Mouse (Mus musculus) midbrain, embryonic 14.5 days (tissue): ENCODE measurements at regions not wholly inside any gene's neighbourhood (a gene's known extent, or its start where the extent isn't known, plus 50 kb on each side); places are given as distances from the start of the nearest gene placed in this dataset.
A peak's percentile ranks its signal among the peaks of the same experiment; 100 is the strongest.

Source experiments
- ATAC-seq: fragments of 200-750 bp; cut with Nextera tagmentation; 2 replicates; pipeline ENCODE4 v1.8.0; 2017; ENCODE audit warnings: moderate number of reproducible peaks, moderate library complexity; ENCODE audit not compliant: low FRiP score, low TSS enrichment
- DNase-seq: peaks from one replicate; pipeline ENCODE4 v3.0.0-alpha.2; 2015
- H3K27ac ChIP-seq: fragments of 300-500 bp; sonication (generic); replicated peaks from 2 replicates; pipeline ENCODE4 v1.5.1; 2014; ENCODE audit warnings: mild to moderate bottlenecking, low read depth, low read length, moderate library complexity
- H3K27me3 ChIP-seq: fragments of 300-500 bp; sonication (generic); 2 replicates; pipeline ENCODE4 v1.6.1; 2014; ENCODE audit warnings: low read length, control low read depth, mixed read lengths; ENCODE audit not compliant: control insufficient read depth, insufficient read depth
- H3K36me3 ChIP-seq: fragments of 300-500 bp; sonication (generic); 2 replicates; pipeline ENCODE4 v1.6.1; 2014; ENCODE audit warnings: low read length, control low read depth; ENCODE audit not compliant: control insufficient read depth, insufficient read depth
- H3K4me1 ChIP-seq: fragments of 300-500 bp; sonication (generic); 2 replicates; pipeline ENCODE4 v1.6.1; 2014; ENCODE audit warnings: mild to moderate bottlenecking, antibody characterized with exemption, low read length, control low read depth; ENCODE audit not compliant: control insufficient read depth, insufficient read depth
- H3K4me2 ChIP-seq: fragments of 300-500 bp; sonication (generic); 2 replicates; pipeline ENCODE4 v1.6.1; 2014; ENCODE audit warnings: mild to moderate bottlenecking, low read length, moderate library complexity
- H3K4me3 ChIP-seq: fragments of 300-500 bp; sonication (generic); replicated peaks from 2 replicates; pipeline ENCODE4 v1.5.1; 2014; ENCODE audit warnings: low read depth, low read length
- H3K9ac ChIP-seq: fragments of 300-500 bp; sonication (generic); replicated peaks from 2 replicates; pipeline ENCODE4 v1.6.1; 2014; ENCODE audit warnings: mild to moderate bottlenecking, low read length, moderate library complexity
- H3K9me3 ChIP-seq: fragments of 300-500 bp; sonication (generic); 2 replicates; pipeline ENCODE4 v1.6.1; 2016; ENCODE audit warnings: low read length, control low read depth, mixed read lengths; ENCODE audit not compliant: control insufficient read depth
- WGBS: fragments of 180-500 bp; shearing (Covaris S2); extraction: QIAGEN DNeasy Blood & Tissue Kit; methylation state at CpG from one replicate; pipeline ENCODE4 v1.1.7; 2014; 5-methylcytosine and 5-hydroxymethylcytosine counted together

DNA sequence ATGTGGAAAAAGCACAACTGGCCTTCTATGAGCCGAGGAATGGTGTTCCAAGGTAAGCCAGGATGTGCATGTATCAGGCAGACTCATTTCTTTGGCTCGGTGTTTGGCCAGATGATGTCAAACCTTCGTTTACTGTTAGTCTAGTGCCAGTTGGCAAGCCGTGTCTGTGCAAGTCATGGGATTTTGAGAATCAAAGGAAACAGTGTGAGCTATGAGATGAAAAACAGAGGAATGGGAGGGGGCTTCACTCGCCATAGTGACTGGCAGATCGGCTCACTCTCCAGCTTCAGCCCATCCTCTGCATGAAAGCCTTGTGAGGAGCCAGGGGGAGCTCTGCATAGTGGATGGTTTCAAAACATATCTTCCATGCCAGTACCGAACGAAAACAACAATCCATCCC is 89.1 kb upstream of the Mast4 start:
- ATAC-seq (no peak), DNase-seq (no peak)
- WGBS, result 85% methylated on average over 8 of the region's 8 CpGs
- no peaks in the 10 kb centered on the region for H3K36me3 ChIP-seq
- no peaks in the 10 kb centered on the region for H3K9me3 ChIP-seq
- H3K27ac ChIP-seq, result no peak overlapping the region
- H3K4me2 ChIP-seq, result no peak overlapping the region
- no peak overlapping the region for H3K4me3 ChIP-seq
- no peaks in the 10 kb centered on the region for H3K27me3 ChIP-seq
- H3K4me1 ChIP-seq, result no peaks in the 10 kb centered on the region
- no peak overlapping the region for H3K9ac ChIP-seq

DNA sequence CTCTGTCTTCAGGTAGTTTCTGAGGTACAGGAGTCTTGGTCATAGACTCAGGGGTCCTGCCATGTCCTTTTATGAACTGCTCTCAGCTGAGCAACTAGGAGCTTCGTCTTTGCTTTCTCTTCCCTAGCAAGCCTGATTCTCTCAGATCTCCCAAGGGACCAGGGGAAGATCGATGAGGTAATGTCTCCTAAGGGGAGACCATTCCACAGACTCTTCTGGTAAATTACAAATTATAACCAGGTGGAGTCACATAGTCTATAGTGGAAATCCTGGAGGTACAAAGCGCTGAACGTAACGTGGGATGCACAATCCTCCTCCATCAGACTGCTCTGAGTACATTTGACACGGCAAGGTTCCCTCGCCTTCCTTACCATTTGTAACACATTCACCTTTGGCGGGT is 88.7 kb upstream of the Mast4 start:
- no peaks in the 10 kb centered on the region for H3K9me3 ChIP-seq
- H3K4me1 ChIP-seq, result no peaks in the 10 kb centered on the region
- H3K36me3 ChIP-seq, result no peaks in the 10 kb centered on the region
- H3K27ac ChIP-seq, result no peak overlapping the region
- ATAC-seq, result no peak
- DNase-seq, result no peak
- H3K27me3 ChIP-seq, result no peaks in the 10 kb centered on the region
- no peak overlapping the region for H3K9ac ChIP-seq
- 94% methylated on average over 8 of the region's 8 CpGs for WGBS
- no peak overlapping the region for H3K4me2 ChIP-seq
- H3K4me3 ChIP-seq, result no peak overlapping the region

DNA sequence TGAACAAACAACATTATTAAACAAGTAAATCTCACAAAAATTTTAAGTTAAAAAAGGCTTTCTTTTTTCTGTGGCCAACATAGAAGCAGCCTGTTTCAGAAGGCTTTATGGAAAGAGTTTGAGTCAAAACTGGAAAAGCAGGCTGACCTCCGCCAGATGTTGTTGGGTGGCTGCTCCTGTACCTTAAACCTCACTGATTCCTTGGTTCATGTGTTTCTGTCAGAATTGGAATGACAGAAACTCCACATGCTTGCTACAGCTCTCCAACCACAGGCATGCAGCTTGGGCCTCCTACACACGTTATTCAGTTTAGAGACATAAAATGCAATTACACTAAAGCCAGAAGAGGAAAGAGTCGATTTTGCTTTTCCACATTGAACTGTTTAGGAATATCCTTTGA is 84.8 kb upstream of the Mast4 start:
- Histone ChIP-seq H3K9me3 (no peaks in the 10 kb centered on the region), H3K4me3 (no peak overlapping the region), H3K27me3 (no peaks in the 10 kb centered on the region), H3K4me2 (no peak overlapping the region), H3K27ac (no peak overlapping the region), H3K36me3 (no peaks in the 10 kb centered on the region), H3K9ac (no peak overlapping the region), H3K4me1 (no peaks in the 10 kb centered on the region)
- DNase-seq (no peak), ATAC-seq (no peak)
- 94% methylated on average over 3 of the region's 3 CpGs for WGBS

DNA sequence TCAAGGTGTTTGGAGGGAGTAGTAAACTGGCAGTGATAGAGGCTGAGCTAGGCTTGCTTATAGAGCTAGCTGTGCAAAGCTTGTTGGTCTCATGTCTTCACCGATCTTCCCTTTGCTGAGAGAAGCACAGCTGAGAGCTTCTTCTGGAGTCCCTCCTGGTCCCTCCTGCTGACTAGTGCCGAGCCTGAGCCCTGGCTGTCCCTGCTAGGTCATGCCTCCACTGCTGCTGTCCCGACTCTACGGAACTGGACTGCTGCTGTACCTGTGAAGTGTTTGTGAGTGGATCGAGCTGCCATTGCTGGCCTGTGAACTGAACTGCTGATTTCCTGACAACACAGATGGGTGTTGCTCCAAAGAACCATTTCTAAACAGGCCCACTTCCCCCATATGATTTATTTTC is 83.0 kb upstream of the Mast4 start:
- no peak for DNase-seq
- Histone ChIP-seq H3K9me3 (no peaks in the 10 kb centered on the region), H3K27me3 (no peaks in the 10 kb centered on the region), H3K36me3 (no peaks in the 10 kb centered on the region), H3K4me3 (no peak overlapping the region), H3K9ac (no peak overlapping the region), H3K27ac (no peak overlapping the region), H3K4me1 (no peaks in the 10 kb centered on the region), H3K4me2 (no peak overlapping the region)
- ATAC-seq, result no peak
- 90% methylated on average over 5 of the region's 5 CpGs for WGBS

DNA sequence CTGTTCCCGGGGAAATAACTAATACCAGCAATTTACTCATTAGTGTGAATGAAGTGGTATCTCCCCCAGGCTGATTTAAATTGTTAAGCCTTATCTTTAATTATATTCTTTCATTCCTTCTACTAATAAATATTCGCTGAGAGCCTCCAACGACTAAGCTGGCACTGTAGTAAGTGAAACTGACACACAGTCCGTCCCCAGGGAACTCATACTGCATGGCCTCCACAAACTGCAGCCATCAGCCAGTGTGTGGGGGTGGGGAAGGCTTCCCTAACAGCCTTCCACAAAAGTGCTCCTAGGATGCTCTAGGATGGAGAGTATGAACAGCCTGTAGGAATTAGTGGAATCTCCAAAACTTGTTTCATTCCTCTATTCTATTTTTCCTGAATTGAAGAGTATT is 81.0 kb upstream of the Mast4 start:
- DNase-seq, result peak; percentile 68
- no peaks in the 10 kb centered on the region for H3K27me3 ChIP-seq
- 57% methylated on average over 4 of the region's 4 CpGs for WGBS
- H3K9me3 ChIP-seq, result no peaks in the 10 kb centered on the region
- no peak overlapping the region for H3K4me3 ChIP-seq
- no peaks in the 10 kb centered on the region for H3K4me1 ChIP-seq
- no peak overlapping the region for H3K9ac ChIP-seq
- H3K27ac ChIP-seq, result no peak overlapping the region
- no peak for ATAC-seq
- no peaks in the 10 kb centered on the region for H3K36me3 ChIP-seq
- no peak overlapping the region for H3K4me2 ChIP-seq

DNA sequence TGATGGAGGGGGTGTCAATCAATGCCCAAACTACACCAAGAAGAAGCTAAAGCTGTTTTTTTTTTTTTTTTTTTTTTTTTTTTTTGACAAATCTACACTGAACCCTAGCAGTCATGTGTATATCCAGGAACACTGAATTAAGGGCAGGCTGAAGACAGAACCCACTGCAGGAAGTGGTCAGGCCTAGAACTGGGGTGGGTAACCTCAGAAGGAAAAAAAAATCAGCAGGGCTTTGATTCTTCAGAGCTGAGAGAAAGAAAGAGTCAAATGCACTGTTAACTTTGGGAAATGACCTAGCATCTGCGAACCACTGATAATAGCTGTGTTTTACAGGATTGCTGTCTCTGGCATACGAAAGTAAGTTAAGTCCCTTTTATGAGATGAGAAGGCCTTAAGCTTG is 78.3 kb upstream of the Mast4 start:
- Histone ChIP-seq H3K4me1 (no peaks in the 10 kb centered on the region), H3K27ac (no peak overlapping the region), H3K9ac (no peak overlapping the region), H3K9me3 (no peaks in the 10 kb centered on the region), H3K4me3 (no peak overlapping the region), H3K36me3 (no peaks in the 10 kb centered on the region), H3K4me2 (no peak overlapping the region), H3K27me3 (no peaks in the 10 kb centered on the region)
- 89% methylated on average over 2 of the region's 2 CpGs for WGBS
- no peak for DNase-seq
- no peak for ATAC-seq

DNA sequence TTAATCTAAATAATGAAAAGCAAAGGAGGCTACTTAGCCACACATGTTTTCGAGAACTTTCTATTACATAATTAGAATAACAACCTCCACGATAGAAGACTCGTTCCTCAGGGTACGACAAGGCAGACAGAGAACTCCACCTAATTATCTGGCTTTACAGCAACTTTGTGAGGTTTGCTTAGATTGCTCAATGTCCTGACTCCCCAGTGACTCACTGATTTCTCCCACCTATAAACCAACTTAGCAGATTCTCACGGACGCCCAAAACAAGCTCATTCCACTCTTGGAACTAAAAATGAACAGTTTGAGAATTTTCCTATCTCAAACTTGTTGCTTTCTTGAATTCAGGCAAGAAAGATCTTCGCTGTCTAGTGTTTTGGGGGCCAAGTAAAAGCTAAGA is 75.0 kb upstream of the Mast4 start:
- WGBS, result 95% methylated on average over 7 of the region's 7 CpGs
- ATAC-seq (no peak), DNase-seq (no peak)
- no peak overlapping the region for H3K9ac ChIP-seq
- no peaks in the 10 kb centered on the region for H3K4me1 ChIP-seq
- H3K4me2 ChIP-seq, result no peak overlapping the region
- no peaks in the 10 kb centered on the region for H3K27me3 ChIP-seq
- no peak overlapping the region for H3K4me3 ChIP-seq
- H3K36me3 ChIP-seq, result no peaks in the 10 kb centered on the region
- no peak overlapping the region for H3K27ac ChIP-seq
- no peaks in the 10 kb centered on the region for H3K9me3 ChIP-seq

DNA sequence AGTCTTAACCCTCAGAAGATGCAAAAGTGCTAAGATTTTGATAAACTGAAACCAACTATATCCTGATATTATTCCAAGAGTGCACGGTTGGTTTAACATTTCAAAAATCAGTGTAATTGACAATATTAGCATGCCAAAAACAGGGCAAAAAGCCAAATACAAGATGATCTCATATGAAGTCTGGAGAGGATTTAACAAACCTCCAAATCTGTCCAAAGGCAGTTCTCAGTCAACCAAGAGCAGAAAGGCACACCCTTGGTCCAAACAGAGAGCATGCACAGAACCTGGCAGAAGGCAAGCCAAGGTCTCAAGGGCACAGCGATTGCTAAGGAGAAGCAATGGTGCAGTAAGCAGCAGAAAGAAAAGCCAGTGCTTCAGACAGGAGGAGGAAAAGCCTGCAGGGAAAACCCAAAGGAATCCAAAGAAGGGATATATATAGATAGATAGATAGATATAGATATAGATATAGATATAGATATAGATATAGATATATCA is 62.3 kb upstream of the Mast4 start:
- Histone ChIP-seq H3K4me1 (no peaks in the 10 kb centered on the region), H3K27ac (no peak overlapping the region), H3K9ac (no peak overlapping the region), H3K9me3 (no peaks in the 10 kb centered on the region), H3K4me2 (no peak overlapping the region), H3K27me3 (no peaks in the 10 kb centered on the region), H3K4me3 (no peak overlapping the region), H3K36me3 (no peaks in the 10 kb centered on the region)
- DNase-seq, result no peak
- no peak for ATAC-seq
- WGBS, result 97% methylated on average over 2 of the region's 2 CpGs

DNA sequence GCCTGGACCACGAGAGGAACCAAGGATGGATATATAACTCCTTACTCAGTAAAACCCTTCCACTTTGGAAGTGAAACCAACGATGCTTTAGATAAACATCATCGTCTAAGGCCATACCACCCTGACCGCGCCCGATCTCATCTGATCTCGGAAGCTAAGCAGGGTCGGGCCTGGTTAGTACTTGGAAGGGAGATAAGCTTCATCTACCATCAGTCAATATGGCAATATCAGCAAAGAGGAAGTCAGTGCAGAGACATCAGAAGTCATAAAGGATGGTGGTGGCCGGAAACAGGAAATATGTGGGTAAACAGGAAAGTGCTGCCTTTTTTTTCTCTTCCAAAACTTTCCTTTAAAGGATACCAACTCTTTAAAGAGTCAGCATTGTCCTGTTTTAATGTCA is 61.8 kb upstream of the Mast4 start:
- no peak for ATAC-seq
- no peak for DNase-seq
- 95% methylated on average over 9 of the region's 9 CpGs for WGBS

More for the DNA sequence above, 61.8 kb upstream of the Mast4 start:
- H3K4me1 ChIP-seq, result no peaks in the 10 kb centered on the region
- no peak overlapping the region for H3K9ac ChIP-seq
- H3K27me3 ChIP-seq, result no peaks in the 10 kb centered on the region
- H3K4me3 ChIP-seq, result no peak overlapping the region
- no peaks in the 10 kb centered on the region for H3K36me3 ChIP-seq
- H3K4me2 ChIP-seq, result no peak overlapping the region
- no peak overlapping the region for H3K27ac ChIP-seq
- H3K9me3 ChIP-seq, result no peaks in the 10 kb centered on the region
